Mouse (Mus musculus) intestine, postnatal 0 days (tissue): ENCODE results near the gene Oxtr. TPM values are rescaled to one million over a fixed set of nuclear protein-coding genes. Genes with fewer than 3 reads are reported as not detected.
A peak's percentile ranks its signal among the peaks of the same experiment; 100 is the strongest.

ENCODE experiments used
- ATAC-seq: fragments of 200-750 bp; cut with Nextera tagmentation; 2 replicates; pipeline ENCODE4 v1.8.0; 2017; ENCODE audit warnings: mild to moderate bottlenecking, moderate TSS enrichment, moderate library complexity
- H3K27ac ChIP-seq: fragments of 300-500 bp; sonication (generic); 2 replicates; pipeline ENCODE4 v1.5.1; 2014; ENCODE audit warnings: mild to moderate bottlenecking, low read depth, low read length, moderate library complexity
- H3K27me3 ChIP-seq: fragments of 300-500 bp; sonication (generic); replicated peaks from 2 replicates; pipeline ENCODE4 v1.6.1; 2014; ENCODE audit warnings: low read length, mixed read lengths; ENCODE audit not compliant: control insufficient read depth, insufficient read depth
- H3K36me3 ChIP-seq: fragments of 300-500 bp; sonication (generic); 2 replicates; pipeline ENCODE4 v1.6.1; 2014; ENCODE audit warnings: mild to moderate bottlenecking, moderate library complexity; ENCODE audit not compliant: control insufficient read depth, insufficient read depth
- H3K4me1 ChIP-seq: fragments of 300-500 bp; sonication (generic); replicated peaks from 2 replicates; pipeline ENCODE4 v1.6.1; 2014; ENCODE audit warnings: antibody characterized with exemption, low read length, mixed read lengths; ENCODE audit not compliant: control insufficient read depth, insufficient read depth
- H3K4me2 ChIP-seq: fragments of 300-500 bp; sonication (generic); replicated peaks from 2 replicates; pipeline ENCODE4 v1.6.1; 2014; ENCODE audit warnings: low read depth, mild to moderate bottlenecking, moderate library complexity
- H3K4me3 ChIP-seq: fragments of 300-500 bp; sonication (generic); 2 replicates; pipeline ENCODE4 v1.5.1; 2014; ENCODE audit warnings: low read depth, low read length
- H3K9ac ChIP-seq: fragments of 300-500 bp; sonication (generic); 2 replicates; pipeline ENCODE4 v1.6.1; 2014; ENCODE audit warnings: mild to moderate bottlenecking, low read depth, low read length
- H3K9me3 ChIP-seq: fragments of 300-500 bp; sonication (generic); 2 replicates; pipeline ENCODE4 v1.6.1; 2016; ENCODE audit warnings: mixed run types; ENCODE audit not compliant: control insufficient read depth
- CTCF ChIP-seq: sonication (generic); IDR thresholded peaks from 2 replicates; pipeline ENCODE4 v1.5.1; 2016; ENCODE audit warnings: low read depth, mild to moderate bottlenecking, control low read depth, antibody characterized with exemption, moderate library complexity
- WGBS: fragments of 180-500 bp; shearing (Covaris S2); extraction: QIAGEN DNeasy Blood & Tissue Kit; methylation state at CpG from one replicate; pipeline ENCODE4 v1.1.7; 2014; 5-methylcytosine and 5-hydroxymethylcytosine counted together
- polyA plus RNA-seq: library from polyadenylated mRNA; unstranded; fragments of >200 nt; fragmentation: Nextera tagmentation; extraction: Ambion mirVana; gene quantifications from 2 replicates; pipeline ENCODE4 v1.2.1, GENCODE M21; 2015

Oxtr gene
- polyA plus RNA-seq, 1 experiment from 2014 or later = 0.14 TPM

DNA sequence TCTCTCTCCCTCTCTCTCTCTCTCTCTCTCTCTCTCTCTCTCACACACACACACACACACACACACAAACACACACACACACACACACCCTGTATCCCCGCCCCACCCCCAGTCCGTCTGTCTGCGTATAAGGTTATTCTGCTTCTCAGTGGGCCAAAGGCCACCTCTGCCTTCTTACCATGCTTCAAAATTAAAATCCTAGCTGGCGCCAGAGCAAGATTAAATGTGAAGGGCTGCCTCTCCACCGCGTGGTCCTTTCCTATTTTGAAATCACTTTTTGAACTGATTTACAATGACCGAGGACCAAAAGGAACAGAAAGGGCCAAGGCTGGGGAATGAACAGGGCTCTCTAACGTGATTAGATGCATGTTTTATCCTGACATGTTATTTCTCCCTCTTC lies 1.8 kb upstream of the Oxtr start:
- WGBS = 73% methylated on average over 8 of the region's 8 CpGs
- H3K27ac ChIP-seq = no peak overlapping the region
- no peak overlapping the region for H3K9ac ChIP-seq
- no peak for ATAC-seq
- no peak overlapping the region for H3K4me3 ChIP-seq
- H3K4me1 ChIP-seq = 0 out of 2 replicates have a peak, but pooled peaks cover 7% of the 10 kb centered on the region
- no peaks in the 10 kb centered on the region for H3K36me3 ChIP-seq
- no peak overlapping the region for H3K4me2 ChIP-seq
- H3K27me3 ChIP-seq = peaks cover 36% of the 10 kb centered on the region
- H3K9me3 ChIP-seq = no peaks in the 10 kb centered on the region
- TF ChIP-seq CTCF = no peak

DNA sequence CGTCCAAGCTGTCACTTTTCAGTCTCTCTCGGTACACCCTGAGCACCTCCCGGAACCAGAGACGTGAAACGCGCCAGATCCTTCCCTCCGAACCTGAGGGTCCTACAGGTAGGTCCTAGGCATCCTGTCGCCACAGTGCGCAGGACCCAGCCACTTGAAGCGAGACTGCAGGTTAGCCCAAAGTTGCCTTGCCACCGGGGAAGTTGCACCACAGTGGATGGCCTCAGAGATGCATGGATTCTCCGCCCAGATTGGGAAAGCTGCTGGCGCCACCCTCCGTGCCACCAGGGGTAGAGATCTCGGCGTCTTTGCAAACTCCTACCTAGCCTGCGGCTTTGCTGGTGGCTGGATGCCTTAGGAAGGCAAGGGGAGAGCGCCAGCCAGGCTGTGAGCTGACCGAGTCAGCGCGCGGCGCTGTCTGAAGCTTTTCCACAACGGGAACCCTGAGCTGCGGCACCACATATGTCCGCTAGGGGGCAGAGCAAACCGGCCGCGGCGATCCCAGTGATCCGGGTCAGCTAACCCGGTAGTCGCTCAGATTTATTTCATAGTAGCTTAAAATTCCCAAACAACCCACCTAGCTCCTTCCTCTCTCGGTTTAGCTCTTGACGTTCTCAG lies 991 bp upstream of the Oxtr start:
- WGBS = 1% methylated on average over 35 of the region's 35 CpGs
- Histone ChIP-seq H3K27me3 (peaks cover 36% of the 10 kb centered on the region), H3K4me1 (0 out of 2 replicates have a peak, but pooled peaks cover 7% of the 10 kb centered on the region), H3K9ac (no peak overlapping the region; the same call in 1 of the 2 replicates), H3K4me2 (peak overlapping the region; percentile 82), H3K27ac (no peak overlapping the region), H3K9me3 (no peaks in the 10 kb centered on the region), H3K4me3 (peak overlapping the region; percentile 43), H3K36me3 (no peaks in the 10 kb centered on the region)
- TF ChIP-seq CTCF = peak; percentile 94
- peak; percentile 52; the same call in 1 of the 2 replicates for ATAC-seq

DNA sequence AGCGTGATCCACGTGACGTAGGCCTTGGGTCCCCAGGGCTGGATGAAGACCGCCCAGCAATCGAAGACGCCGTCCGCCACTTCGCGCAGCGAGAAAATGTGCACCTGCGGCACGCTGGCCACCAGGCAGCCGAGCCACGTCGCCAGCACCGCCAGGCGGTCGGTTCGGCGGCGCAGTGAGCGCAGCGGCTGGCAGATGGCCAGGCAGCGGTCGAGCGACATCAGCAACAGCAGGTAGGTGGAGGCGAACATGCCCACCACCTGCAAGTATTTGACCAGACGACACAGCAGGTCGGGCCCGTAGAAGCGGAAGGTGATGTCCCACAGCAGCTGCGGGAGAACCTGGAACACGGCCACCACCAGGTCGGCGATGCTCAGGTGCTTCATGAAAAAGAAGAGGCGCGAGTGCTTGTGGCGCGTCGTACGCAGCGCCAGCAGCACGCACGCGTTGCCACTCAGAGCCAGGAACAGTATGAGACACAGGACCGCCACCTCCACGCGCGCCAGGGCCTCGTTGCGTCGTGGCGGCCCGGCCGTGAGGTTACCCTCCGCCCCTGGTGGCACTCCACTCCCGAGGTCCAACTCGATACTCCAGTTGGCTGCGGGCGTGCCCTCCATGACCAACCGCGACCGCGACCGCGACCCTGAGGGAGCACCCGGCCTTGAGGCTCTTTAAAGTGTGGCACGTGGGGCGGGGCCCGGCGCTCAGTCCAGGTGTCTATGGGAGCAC lies 398 bp downstream of the Oxtr start:
- H3K9me3 ChIP-seq = no peaks in the 10 kb centered on the region
- TF ChIP-seq CTCF = peak; percentile 35
- 5% methylated on average over 72 of the region's 72 CpGs for WGBS
- 0 out of 2 replicates have a peak, but pooled peaks cover 3% of the 10 kb centered on the region for H3K4me1 ChIP-seq
- no peaks in the 10 kb centered on the region for H3K36me3 ChIP-seq
- H3K27ac ChIP-seq = no peak overlapping the region
- H3K9ac ChIP-seq = no peak overlapping the region
- peak overlapping the region; percentile 82 for H3K4me2 ChIP-seq
- no peak for ATAC-seq
- H3K27me3 ChIP-seq = peaks cover 36% of the 10 kb centered on the region
- peak overlapping the region; percentile 35 for H3K4me3 ChIP-seq

DNA sequence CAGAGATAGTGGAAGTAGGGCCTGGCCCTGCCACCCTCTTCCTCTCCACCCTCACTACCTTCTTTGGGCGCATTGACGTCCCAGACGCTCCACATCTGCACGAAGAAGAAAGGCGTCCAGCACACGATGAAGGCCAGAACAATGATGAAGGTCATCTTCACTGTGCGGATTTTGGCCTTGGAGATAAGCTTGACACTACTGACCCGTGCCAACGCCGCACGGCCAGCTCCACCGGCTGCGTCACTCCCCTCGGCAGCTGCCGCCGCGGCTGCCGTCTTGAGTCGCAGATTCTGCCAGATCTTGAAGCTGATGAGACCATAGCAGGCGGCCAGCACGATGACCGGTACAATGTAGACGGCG lies 942 bp downstream of the Oxtr start:
- Histone ChIP-seq H3K27me3 (peaks cover 36% of the 10 kb centered on the region), H3K4me2 (peak overlapping the region; percentile 82), H3K9ac (no peak overlapping the region), H3K36me3 (no peaks in the 10 kb centered on the region), H3K9me3 (no peaks in the 10 kb centered on the region), H3K4me1 (0 out of 2 replicates have a peak, but pooled peaks cover 3% of the 10 kb centered on the region), H3K27ac (no peak overlapping the region), H3K4me3 (peak overlapping the region; percentile 35)
- no peak for ATAC-seq
- 28% methylated on average over 24 of the region's 24 CpGs for WGBS
- no peak for TF ChIP-seq CTCF

DNA sequence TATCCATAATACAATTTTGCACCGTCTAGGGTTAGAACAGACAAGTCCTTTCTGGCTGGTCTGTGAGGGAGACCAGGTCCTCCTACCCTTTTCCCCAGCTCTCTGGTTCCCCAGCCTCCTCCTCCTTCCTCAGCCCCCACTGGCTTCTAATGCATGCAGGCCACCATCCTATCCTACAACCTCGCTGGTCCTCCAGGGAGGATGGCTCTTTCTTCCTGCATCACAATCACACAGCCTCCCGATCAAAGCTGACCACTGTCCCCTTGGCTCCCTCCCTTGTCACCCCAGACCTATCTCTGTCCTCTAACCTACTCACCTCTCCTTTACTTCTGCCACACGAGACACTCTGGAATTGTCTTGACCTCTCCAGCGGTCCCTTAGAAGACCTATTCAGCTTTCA lies 1.8 kb downstream of the Oxtr start:
- 0 out of 2 replicates have a peak, but pooled peaks cover 3% of the 10 kb centered on the region for H3K4me1 ChIP-seq
- WGBS = 89% methylated on average over 5 of the region's 5 CpGs
- no peak overlapping the region for H3K4me2 ChIP-seq
- H3K9me3 ChIP-seq = no peaks in the 10 kb centered on the region
- H3K4me3 ChIP-seq = no peak overlapping the region
- H3K27me3 ChIP-seq = peaks cover 36% of the 10 kb centered on the region
- no peak overlapping the region for H3K9ac ChIP-seq
- H3K27ac ChIP-seq = no peak overlapping the region
- ATAC-seq = no peak
- TF ChIP-seq CTCF = no peak
- no peaks in the 10 kb centered on the region for H3K36me3 ChIP-seq

DNA sequence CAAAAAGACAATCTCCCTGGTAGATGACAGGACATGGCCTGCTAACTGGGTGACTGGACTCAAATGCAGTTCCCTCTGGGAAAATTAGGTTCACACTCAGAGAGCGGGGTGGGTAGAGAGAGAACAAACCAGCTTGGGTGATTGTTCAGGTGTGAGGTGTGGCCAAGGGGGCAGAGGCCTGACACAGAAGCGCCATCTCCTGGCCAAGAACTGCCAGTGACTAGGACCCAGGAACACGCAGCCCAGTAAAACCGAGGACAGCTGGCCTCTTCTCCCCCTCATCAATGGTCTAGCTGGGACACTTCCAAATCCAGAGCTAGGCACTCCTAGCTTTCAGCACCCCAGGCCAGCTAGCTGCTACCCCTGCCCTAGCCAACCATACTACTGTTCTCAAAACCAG lies 5.4 kb downstream of the Oxtr start:
- H3K27me3 ChIP-seq = peaks cover 21% of the 10 kb centered on the region
- 11% methylated on average over 4 of the region's 4 CpGs for WGBS
- no peaks in the 10 kb centered on the region for H3K9me3 ChIP-seq
- H3K27ac ChIP-seq = no peak overlapping the region
- no peak for ATAC-seq
- TF ChIP-seq CTCF = peak; percentile 82
- no peak overlapping the region for H3K9ac ChIP-seq
- no peak overlapping the region for H3K4me3 ChIP-seq
- no peak overlapping the region for H3K4me2 ChIP-seq
- H3K36me3 ChIP-seq = no peaks in the 10 kb centered on the region
- no peaks in the 10 kb centered on the region for H3K4me1 ChIP-seq
